Comparison of ENCODE assay signal across 12 mouse cellular contexts in genomic region chr16:21278387-21278786, GRCm38 (mm10).
"Had no signal": no experiment of that assay in that cellular context is flagged by ENCODE, and none has a peak within 500 bp of the region (broad histone marks: within the 10 kb centered on the region; RNA-seq: fewer than 3 reads in every experiment).

No protein-coding gene starts in this region.

- DNase-seq: liver, embryonic 13.5 days; lung, adult 18-20 months; lung, postnatal 36 days; right cerebral cortex, postnatal 14 days; thymus, postnatal 4 days had no signal

- H3K27ac ChIP-seq: left cerebral cortex, adult 2 months; limb, embryonic 15.5 days; liver, embryonic 13.5 days; midbrain, embryonic 12.5 days; neural tube, embryonic 13.5 days; stomach, embryonic 15.5 days had no signal

- H3K9ac ChIP-seq: limb, embryonic 15.5 days; liver, embryonic 13.5 days; midbrain, embryonic 12.5 days; neural tube, embryonic 13.5 days; stomach, embryonic 15.5 days had no signal

- H3K4me2 ChIP-seq: limb, embryonic 15.5 days; liver, embryonic 13.5 days; midbrain, embryonic 12.5 days; neural tube, embryonic 13.5 days; stomach, embryonic 15.5 days had no signal

- H3K9me3 ChIP-seq: limb, embryonic 15.5 days; liver, embryonic 13.5 days; midbrain, embryonic 12.5 days; neural tube, embryonic 13.5 days; stomach, embryonic 15.5 days had no signal

- ATAC-seq: lung, postnatal 0 days; midbrain, embryonic 16.5 days had no signal

- H3K27me3 ChIP-seq: limb, embryonic 15.5 days; stomach, embryonic 15.5 days had no signal

- H3K4me3 ChIP-seq: left cerebral cortex, adult 2 months; limb, embryonic 15.5 days; liver, embryonic 13.5 days; midbrain, embryonic 12.5 days; neural tube, embryonic 13.5 days; stomach, embryonic 15.5 days had no signal

- H3K36me3 ChIP-seq: limb, embryonic 15.5 days; liver, embryonic 13.5 days; midbrain, embryonic 12.5 days; neural tube, embryonic 13.5 days; stomach, embryonic 15.5 days had no signal
